Mouse (Mus musculus): ENCODE measurements around the gene Plagl2.

DNA sequence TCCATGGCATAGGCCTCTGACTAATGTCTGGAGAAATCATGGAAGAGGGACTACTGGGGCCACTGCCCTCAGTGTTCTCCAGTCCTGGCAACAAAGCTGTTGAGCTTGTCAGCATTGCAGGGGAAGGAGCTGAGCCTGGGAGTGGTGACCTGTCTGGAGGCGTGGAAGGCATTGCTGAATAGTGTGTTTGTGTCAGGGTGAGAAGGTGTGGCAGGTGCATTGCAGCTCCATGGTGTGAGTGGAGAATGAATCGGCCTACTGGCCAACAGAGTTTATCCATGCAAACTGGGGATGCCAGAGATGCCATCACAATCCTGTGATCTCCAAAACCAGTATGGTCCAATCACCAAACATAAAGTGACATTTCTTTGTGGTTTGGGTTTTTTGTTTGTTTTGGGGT, 15.4 kb upstream of the Plagl2 start:
- no peak for TF ChIP-seq POLR2A (IDR thresholded peaks at IDR 0.05; ENCODE audit: control insufficient read depth, extremely low read depth, insufficient read depth, low read length, poor library complexity)
- TF ChIP-seq CTCF (IDR thresholded peaks at IDR 0.05; ENCODE audit: borderline replicate concordance, control insufficient read depth, extremely low read depth, insufficient read depth, low read length, poor library complexity), result no peak

All from thymus, adult 2 months (tissue).